Mouse (Mus musculus) cerebellum, postnatal 36 days (tissue): ENCODE data around the gene Fam221a.

Experiments used
- DNase-seq, 2 experiments: peaks; one replicate each; pipeline ENCODE4 v3.0.0; 2021 to 2022; ENCODE audit warnings: mixed read lengths in 2 of 2

The Fam221a gene

GRCm38 (mm10) chr6:49367159-49368054, at the start of gene Fam221a:
Fam221a (plus strand) TSS chr6:49367739.
- peak; percentile 57 to 66 for DNase-seq

- peak; percentile 95 to 96 for DNase-seq
These were observed 48.5 kb upstream of the Fam221a start, which contains the start of gene Ccdc126 for GRCm38 (mm10) chr6:49318966-49319594. Ccdc126 (plus strand) TSS chr6:49319274.

- DNase-seq, result no peak
These were observed 47.8 kb upstream of the Fam221a start for GRCm38 (mm10) chr6:49319595-49320315.

- DNase-seq, result no peak
These were observed 46.2 kb upstream of the Fam221a start for GRCm38 (mm10) chr6:49321341-49321740.

GRCm38 (mm10) chr6:49322056-49322455, 45.5 kb upstream of the Fam221a start:
- DNase-seq, result no peak

- DNase-seq, result no peak
These were observed 44.6 kb upstream of the Fam221a start for GRCm38 (mm10) chr6:49322986-49323385.

- no peak for DNase-seq
These were observed 43.0 kb upstream of the Fam221a start for GRCm38 (mm10) chr6:49324528-49324927.

GRCm38 (mm10) chr6:49325294-49325693, 42.2 kb upstream of the Fam221a start:
- no peak for DNase-seq

GRCm38 (mm10) chr6:49326846-49327245, 40.7 kb upstream of the Fam221a start:
- DNase-seq, result no peak

GRCm38 (mm10) chr6:49331369-49332059, 36.0 kb upstream of the Fam221a start:
- no peak for DNase-seq

GRCm38 (mm10) chr6:49332060-49332370, 35.5 kb upstream of the Fam221a start:
- no peak for DNase-seq

- DNase-seq, result no peak
These were observed 29.0 kb upstream of the Fam221a start for GRCm38 (mm10) chr6:49338566-49338965.

GRCm38 (mm10) chr6:49339145-49339544, 28.4 kb upstream of the Fam221a start:
- DNase-seq, result no peak

- DNase-seq, result no peak
These were observed 23.6 kb upstream of the Fam221a start for GRCm38 (mm10) chr6:49343737-49344469.

GRCm38 (mm10) chr6:49349826-49350225, 17.7 kb upstream of the Fam221a start:
- DNase-seq, result no peak

GRCm38 (mm10) chr6:49354613-49355012, 12.9 kb upstream of the Fam221a start:
- no peak for DNase-seq

- no peak for DNase-seq
These were observed 12.4 kb upstream of the Fam221a start for GRCm38 (mm10) chr6:49355171-49355570.

GRCm38 (mm10) chr6:49360420-49360819, 7.1 kb upstream of the Fam221a start:
- DNase-seq, result no peak

GRCm38 (mm10) chr6:49368212-49368611, 673 bp downstream of the Fam221a start:
- no peak for DNase-seq

GRCm38 (mm10) chr6:49372705-49373104, 5.2 kb downstream of the Fam221a start:
- DNase-seq, result no peak

- DNase-seq, result no peak
These were observed 6.4 kb downstream of the Fam221a start for GRCm38 (mm10) chr6:49373943-49374342.

- no peak for DNase-seq
These were observed 10.8 kb downstream of the Fam221a start for GRCm38 (mm10) chr6:49378328-49378727.
